Mouse (Mus musculus) thymus, adult 2 months (tissue): Measurements from ENCODE around the gene Crybg1. TPM values are rescaled to one million over a fixed set of nuclear protein-coding genes. Genes with fewer than 3 reads are reported as not detected.
"Not testable (repeated sequence)": the region's sequence is repeated elsewhere in the genome, so short reads cannot be mapped to it uniquely, and the experiment has no call there.

Experiments used
- DNase-seq: peaks from one replicate; pipeline ENCODE4 v3.0.0; 2021
- H3K27ac ChIP-seq: fragments of 200-500 bp; 2 replicates; pipeline ENCODE4 v1.5.1; 2012; ENCODE audit warnings: low read length, control low read depth; ENCODE audit not compliant: control insufficient read depth, insufficient read depth
- H3K27me3 ChIP-seq: fragments of 200-500 bp; 2 replicates; pipeline ENCODE4 v1.6.1; 2012; ENCODE audit warnings: mild to moderate bottlenecking, low read length, moderate library complexity, mixed read lengths; ENCODE audit not compliant: control insufficient read depth, insufficient read depth
- H3K36me3 ChIP-seq: fragments of 200-500 bp; 2 replicates; pipeline ENCODE4 v1.6.1; 2012; ENCODE audit warnings: mild to moderate bottlenecking, low read length, moderate library complexity; ENCODE audit not compliant: control insufficient read depth, insufficient read depth
- H3K4me1 ChIP-seq: fragments of 200-500 bp; replicated peaks from 2 replicates; pipeline ENCODE4 v1.6.1; 2012; ENCODE audit warnings: low read length; ENCODE audit not compliant: control insufficient read depth, insufficient read depth
- H3K4me3 ChIP-seq: fragments of 200-500 bp; 2 replicates; pipeline ENCODE4 v1.5.1; 2012; ENCODE audit warnings: mild to moderate bottlenecking, low read length, control low read depth, moderate library complexity; ENCODE audit not compliant: control insufficient read depth, insufficient read depth
- CTCF ChIP-seq: fragments of 200-500 bp; IDR thresholded peaks from 2 replicates; pipeline ENCODE4 v1.5.1; 2012; ENCODE audit warnings: mild to moderate bottlenecking, control low read depth, low read length, moderate library complexity, borderline replicate concordance; ENCODE audit not compliant: control insufficient read depth, poor library complexity, insufficient read depth; ENCODE audit errors: extremely low read depth
- POLR2A ChIP-seq: fragments of 200-500 bp; IDR thresholded peaks from 2 replicates; pipeline ENCODE4 v1.6.1; 2012; ENCODE audit warnings: mild to moderate bottlenecking, low read length, control low read depth, moderate library complexity; ENCODE audit not compliant: control insufficient read depth, poor library complexity, insufficient read depth; ENCODE audit errors: extremely low read depth
- WGBS: fragments of 180-500 bp; shearing (Covaris S2); methylation state at CpG from one replicate; pipeline ENCODE4 v1.1.7; 2018; 5-methylcytosine and 5-hydroxymethylcytosine counted together
- polyA plus RNA-seq: library from polyadenylated mRNA; depleted of rRNA; stranded (reverse); fragments of >200 nt; gene quantifications from 2 replicates; pipeline ENCODE4 v1.2.3, GENCODE M21; 2012

Crybg1 gene
- polyA plus RNA-seq, 1 experiment, result 6.9 TPM

DNA sequence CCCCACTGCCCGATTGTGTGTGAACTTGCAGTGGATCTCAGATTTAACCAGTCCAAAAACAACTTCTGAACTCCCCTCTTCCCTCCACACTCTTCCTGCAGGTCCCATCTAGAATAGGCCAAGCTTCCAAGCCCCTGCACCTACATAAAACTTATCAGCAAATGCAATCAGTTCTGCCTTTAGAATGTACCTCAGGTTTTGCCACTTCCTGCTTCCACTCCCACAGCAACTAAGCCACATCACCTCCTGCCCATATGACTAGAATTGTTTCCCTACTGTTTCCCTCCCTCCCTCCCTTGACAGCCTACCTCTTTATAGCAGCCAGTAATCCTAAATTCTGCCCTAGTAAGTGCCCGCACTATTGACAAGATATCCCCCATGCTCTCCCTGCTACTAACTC is 164.8 kb downstream of the Crybg1 start:
- Histone ChIP-seq H3K36me3 (no peaks in the 10 kb centered on the region), H3K4me3 (no peak overlapping the region), H3K27ac (no peak overlapping the region), H3K4me1 (peaks cover 12% of the 10 kb centered on the region), H3K27me3 (no peaks in the 10 kb centered on the region)
- TF ChIP-seq POLR2A (no peak), CTCF (no peak)
- DNase-seq, result no peak
- WGBS, result 42% methylated on average over 2 of the region's 2 CpGs

DNA sequence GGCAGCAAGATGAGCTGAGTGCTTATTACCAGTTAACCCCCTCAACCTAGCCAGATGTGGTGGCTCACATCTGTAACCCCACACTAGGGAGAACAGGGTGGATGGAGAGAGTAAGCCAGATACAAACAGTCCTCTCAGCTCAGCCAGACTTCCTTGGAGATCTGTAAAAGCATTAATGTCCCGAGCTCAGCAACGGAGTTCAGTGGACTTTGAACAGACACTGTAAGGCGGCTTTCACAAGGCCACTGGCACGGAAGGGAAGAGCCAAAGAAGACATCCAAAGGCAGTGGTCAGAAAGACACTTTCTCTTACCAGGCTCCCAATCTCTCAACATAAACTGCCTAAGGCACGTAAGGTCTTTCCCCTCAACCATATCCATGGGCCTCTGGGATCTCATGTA is 165.4 kb downstream of the Crybg1 start:
- H3K27me3 ChIP-seq, result no peaks in the 10 kb centered on the region

DNA sequence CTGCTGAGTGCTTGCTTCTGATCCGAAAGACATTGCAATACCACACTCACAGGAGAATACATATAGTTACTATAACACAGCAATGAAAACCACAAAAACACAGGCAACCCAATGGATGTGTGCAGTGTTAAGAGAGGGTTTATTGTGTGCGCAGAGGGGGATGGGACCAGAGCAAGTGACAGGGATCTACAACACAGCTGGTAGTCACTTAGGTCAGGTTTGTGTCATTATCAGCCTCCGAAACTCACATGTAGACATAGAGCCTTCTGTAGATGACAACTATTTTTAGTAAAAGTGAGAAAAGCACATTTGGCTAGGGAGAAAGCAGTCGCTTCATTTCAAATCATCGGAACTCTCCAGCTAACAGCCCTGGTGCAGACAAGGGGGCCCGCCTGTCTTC is 166.2 kb downstream of the Crybg1 start:
- Histone ChIP-seq H3K4me1 (peaks cover 12% of the 10 kb centered on the region), H3K27me3 (no peaks in the 10 kb centered on the region), H3K36me3 (no peaks in the 10 kb centered on the region), H3K4me3 (no peak overlapping the region), H3K27ac (no peak overlapping the region)
- no peak for DNase-seq
- TF ChIP-seq CTCF (no peak), POLR2A (no peak)
- WGBS, result 96% methylated on average over 6 of the region's 6 CpGs

More for the DNA sequence above, 165.4 kb downstream of the Crybg1 start:
- no peaks in the 10 kb centered on the region for H3K36me3 ChIP-seq
- peaks cover 12% of the 10 kb centered on the region for H3K4me1 ChIP-seq
- no peak overlapping the region for H3K4me3 ChIP-seq
- no peak overlapping the region for H3K27ac ChIP-seq
- DNase-seq, result no peak
- TF ChIP-seq POLR2A (no peak), CTCF (no peak)
- WGBS, result 98% methylated on average over 5 of the region's 5 CpGs

- H3K27ac ChIP-seq, H3K36me3 ChIP-seq, H3K27me3 ChIP-seq, DNase-seq, H3K4me3 ChIP-seq: not testable (repeated sequence)
- H3K4me1 ChIP-seq, result peaks cover 12% of the 10 kb centered on the region
- 86% methylated on average over 3 of the region's 3 CpGs for WGBS
Measured at GRCm38 (mm10) chr10:43980742-43981141, 167.9 kb downstream of the Crybg1 start.

DNA sequence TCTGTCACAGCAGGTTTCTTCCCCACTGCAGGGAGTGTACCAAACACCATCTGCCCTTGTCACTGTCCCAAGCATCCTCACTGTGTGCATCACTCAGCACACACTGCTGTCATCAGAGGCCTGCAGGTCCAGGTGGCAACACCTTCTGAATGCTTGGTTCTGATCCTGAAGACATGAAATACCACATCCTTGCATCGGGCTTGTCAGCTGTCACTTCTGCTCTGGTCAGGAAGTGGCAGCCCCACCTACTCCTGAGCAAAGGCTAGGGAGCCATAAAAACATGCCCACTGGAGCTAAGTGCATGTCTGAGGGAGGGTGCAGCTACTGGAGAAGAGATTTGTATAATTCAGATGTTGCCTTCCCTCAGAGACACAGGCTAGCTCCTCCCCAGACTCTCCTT is 168.6 kb downstream of the Crybg1 start:
- no peak overlapping the region for H3K27ac ChIP-seq
- no peaks in the 10 kb centered on the region for H3K36me3 ChIP-seq
- H3K4me1 ChIP-seq, result peaks cover 12% of the 10 kb centered on the region
- DNase-seq, result no peak
- TF ChIP-seq POLR2A (no peak), CTCF (no peak)
- no peaks in the 10 kb centered on the region for H3K27me3 ChIP-seq
- no peak overlapping the region for H3K4me3 ChIP-seq
- WGBS, result 4% methylated on average over 1 of the region's 1 CpGs

GRCm38 (mm10) chr10:43977353-43977752 is 171.3 kb downstream of the Crybg1 start:
- WGBS, result 76% methylated on average over 3 of the region's 3 CpGs
- no peak for DNase-seq
- TF ChIP-seq POLR2A, result no peak
- no peak for TF ChIP-seq CTCF
- H3K4me1 ChIP-seq, result peaks cover 8% of the 10 kb centered on the region
- no peaks in the 10 kb centered on the region for H3K27me3 ChIP-seq
- H3K27ac ChIP-seq, result no peak overlapping the region
- H3K36me3 ChIP-seq, result no peaks in the 10 kb centered on the region
- H3K4me3 ChIP-seq, result no peak overlapping the region

DNA sequence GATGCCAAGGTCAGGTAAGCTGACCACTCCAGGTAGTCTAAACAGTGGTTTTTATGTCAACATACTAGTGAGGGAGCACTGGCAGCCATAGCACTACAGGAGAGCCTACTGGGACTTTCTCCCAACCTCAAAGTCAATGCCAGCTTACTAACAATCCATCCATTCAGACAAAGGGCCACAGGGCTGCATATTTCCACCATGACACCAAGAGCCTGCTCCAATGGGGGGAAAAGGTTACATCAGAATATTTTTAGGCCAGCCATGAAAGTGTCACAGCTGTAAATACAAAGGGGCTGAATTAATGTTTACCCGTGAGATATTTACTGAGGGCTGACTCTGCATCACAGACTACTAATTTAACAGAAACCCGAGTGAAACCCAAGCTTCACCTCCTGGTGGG is 175.4 kb downstream of the Crybg1 start:
- no peak overlapping the region for H3K27ac ChIP-seq
- H3K4me1 ChIP-seq, result no peaks in the 10 kb centered on the region
- 92% methylated on average over 2 of the region's 2 CpGs for WGBS
- TF ChIP-seq CTCF, result no peak
- TF ChIP-seq POLR2A, result no peak
- no peak for DNase-seq
- H3K36me3 ChIP-seq, result no peaks in the 10 kb centered on the region
- no peaks in the 10 kb centered on the region for H3K27me3 ChIP-seq
- no peak overlapping the region for H3K4me3 ChIP-seq
